9 mouse cellular contexts compared by ENCODE assay signal in genomic region chr12:40499627-40500329, GRCm38 (mm10). TPM values are rescaled to one million over a fixed set of nuclear protein-coding genes. Genes with fewer than 3 reads are reported as not detected.
A peak's percentile ranks its signal among the peaks of the same experiment; 100 is the strongest.
DNase-seq lines count a peak whose midpoint lies in the region; ATAC-seq lines count a peak whose summit lies in the region.
"Had no signal": no experiment of that assay in that cellular context is flagged by ENCODE, and none has a peak within 500 bp of the region (broad histone marks: within the 10 kb centered on the region; RNA-seq: fewer than 3 reads in every experiment).

No protein-coding gene starts in this region.

- ATAC-seq in limb, embryonic 15.5 days (ENCODE audit: insufficient number of reproducible peaks, low FRiP score, low TSS enrichment, low read depth), result 0 out of 2 replicates have a peak, but pooled peaks have one; percentile 55
- ATAC-seq in liver, embryonic 12.5 days, result no peak

- H3K36me3 ChIP-seq in limb, embryonic 15.5 days, result no peaks in the 10 kb centered on the region
- H3K36me3 ChIP-seq in limb, embryonic 10.5 days, result no peaks in the 10 kb centered on the region
- H3K36me3 ChIP-seq in liver, embryonic 12.5 days, result no peaks in the 10 kb centered on the region
- H3K36me3 ChIP-seq: neural tube, embryonic 13.5 days had no signal

- no peak for DNase-seq in limb, embryonic 10.5 days (ENCODE audit: low spot score)
- DNase-seq in embryo, embryonic 9.5 days (ENCODE audit: extremely low spot score), result peak; percentile 49
- DNase-seq in heart, postnatal 25 days (ENCODE audit: low spot score), result peak; percentile 56
- peak; percentile 84 for DNase-seq in lung, postnatal 25 days (ENCODE audit: low spot score)
- no peak for DNase-seq in neural tube, embryonic 10.5 days (ENCODE audit: extremely low spot score, low spot score)
- no peak for DNase-seq in layer of hippocampus, adult 9-11 months

- no peak overlapping the region for H3K9ac ChIP-seq in limb, embryonic 15.5 days
- H3K9ac ChIP-seq in liver, embryonic 12.5 days, result no peak overlapping the region
- H3K9ac ChIP-seq: neural tube, embryonic 13.5 days had no signal

- no peak overlapping the region for H3K4me2 ChIP-seq in limb, embryonic 15.5 days
- H3K4me2 ChIP-seq in liver, embryonic 12.5 days, result no peak overlapping the region
- H3K4me2 ChIP-seq: neural tube, embryonic 13.5 days had no signal

- H3K27ac ChIP-seq in limb, embryonic 15.5 days, result no peak overlapping the region
- no peak overlapping the region for H3K27ac ChIP-seq in limb, embryonic 10.5 days
- H3K27ac ChIP-seq in liver, embryonic 12.5 days, result no peak overlapping the region

- H3K27me3 ChIP-seq in limb, embryonic 15.5 days, result no peaks in the 10 kb centered on the region
- H3K27me3 ChIP-seq in limb, embryonic 10.5 days (ENCODE audit: low read depth, poor library complexity, severe bottlenecking), result no peaks in the 10 kb centered on the region
- H3K27me3 ChIP-seq in liver, embryonic 12.5 days (replicated peaks), result no peaks in the 10 kb centered on the region
- H3K27me3 ChIP-seq: neural tube, embryonic 13.5 days had no signal

- intact Hi-C loops in heart, postnatal 25 days (cut with DNase I), result loop anchor here (1.0 to 5.0 kb wide), 2 partner anchors 52 to 242 kb away; partner anchors contain the start of genes Dock4 and Zfp277

- no peaks in the 10 kb centered on the region for H3K9me3 ChIP-seq in limb, embryonic 15.5 days
- H3K9me3 ChIP-seq in limb, embryonic 10.5 days (replicated peaks), result no peaks in the 10 kb centered on the region
- H3K9me3 ChIP-seq in liver, embryonic 12.5 days (replicated peaks), result no peaks in the 10 kb centered on the region
- H3K9me3 ChIP-seq: neural tube, embryonic 13.5 days had no signal

- peaks cover 26% of the 10 kb centered on the region for H3K4me1 ChIP-seq in limb, embryonic 15.5 days
- peaks cover 21% of the 10 kb centered on the region for H3K4me1 ChIP-seq in limb, embryonic 10.5 days
- no peaks in the 10 kb centered on the region for H3K4me1 ChIP-seq in liver, embryonic 12.5 days

- no peak overlapping the region for H3K4me3 ChIP-seq in limb, embryonic 15.5 days
- no peak overlapping the region for H3K4me3 ChIP-seq in limb, embryonic 10.5 days
- no peak overlapping the region for H3K4me3 ChIP-seq in liver, embryonic 12.5 days
- H3K4me3 ChIP-seq: neural tube, embryonic 13.5 days had no signal

- 50% methylated on average over 5 of the region's 5 CpGs for WGBS in limb, embryonic 15.5 days
- WGBS in limb, embryonic 10.5 days, result 30% methylated on average over 5 of the region's 5 CpGs
- 61% methylated on average over 5 of the region's 5 CpGs for WGBS in liver, embryonic 12.5 days (ENCODE audit: insufficient replicate concordance)

RNA-seq across cellular contexts. Expression of gene Dock4, which starts 54.0 kb away (rescaled TPM):
- polyA plus RNA-seq in limb, embryonic 15.5 days (2015; fragmentation: Nextera tagmentation; extraction: Ambion mirVana), result 11.0 and 13.6 TPM in 2 replicates
- polyA plus RNA-seq in limb, embryonic 10.5 days (2016; fragmentation: Nextera tagmentation; extraction: Ambion mirVana), result 16.9 and 18.8 TPM in 2 replicates
- total RNA-seq in heart, postnatal 25 days (2021), result 10 to 100 TPM; 11.7 to 12.9 TPM
- polyA plus RNA-seq in liver, embryonic 12.5 days (2016; fragmentation: Nextera tagmentation; extraction: Ambion mirVana), result 2.2 and 2.6 TPM in 2 replicates

RNA-seq across cellular contexts. Expression of gene Zfp277, which starts 54.1 kb away (rescaled TPM):
- 33.7 and 35.2 TPM in 2 replicates for polyA plus RNA-seq in limb, embryonic 15.5 days (2015; fragmentation: Nextera tagmentation; extraction: Ambion mirVana)
- 37.9 and 38.9 TPM in 2 replicates for polyA plus RNA-seq in limb, embryonic 10.5 days (2016; fragmentation: Nextera tagmentation; extraction: Ambion mirVana)
- 10 to 100 TPM; 11.0 to 11.7 TPM for total RNA-seq in heart, postnatal 25 days (2021)
- 11.6 and 12.1 TPM in 2 replicates for polyA plus RNA-seq in liver, embryonic 12.5 days (2016; fragmentation: Nextera tagmentation; extraction: Ambion mirVana)

Comparison
In these comparisons a context has a peak if more than half of its experiments do, and no peak if none do; other contexts are left out.
1. DNase-seq: peak in embryo, embryonic 9.5 days (single experiment), heart, postnatal 25 days (single experiment) and lung, postnatal 25 days (single experiment); none in limb, embryonic 10.5 days (single experiment), neural tube, embryonic 10.5 days (single experiment) and layer of hippocampus, adult 9-11 months (single experiment).